Mouse (Mus musculus) cortical plate, adult 2 months (tissue): ENCODE results near the gene Pycr1.

Experiments
- CTCF ChIP-seq: fragments of 200-500 bp; IDR thresholded peaks from 2 replicates; pipeline ENCODE4 v1.5.1; 2011; ENCODE audit warnings: mild to moderate bottlenecking, control low read depth, low read length; ENCODE audit not compliant: insufficient read depth; ENCODE audit errors: extremely low read depth
- POLR2A ChIP-seq: fragments of 200-500 bp; IDR thresholded peaks from 2 replicates; pipeline ENCODE4 v1.6.1; 2011; ENCODE audit warnings: mild to moderate bottlenecking, low read length, control low read depth; ENCODE audit not compliant: insufficient read depth; ENCODE audit errors: extremely low read depth

DNA sequence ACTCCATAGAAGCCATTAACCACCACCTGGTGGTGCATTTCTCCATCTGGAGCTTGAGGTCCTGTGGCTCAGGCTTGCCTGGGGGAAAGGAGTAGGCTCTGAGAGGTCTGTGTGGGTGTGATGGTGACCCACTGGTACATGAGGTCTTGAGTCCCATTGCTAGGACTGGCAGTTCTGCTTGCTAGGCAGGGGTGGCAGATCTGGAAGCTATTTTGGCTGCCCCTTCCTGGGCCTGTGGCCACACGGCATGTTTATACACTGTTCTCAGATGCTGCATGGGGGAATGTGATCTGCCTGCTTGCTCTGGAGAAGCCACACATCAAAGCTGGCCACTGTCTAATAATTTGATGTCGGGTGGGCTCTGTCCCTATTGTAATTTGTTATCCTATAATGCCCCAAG, 40.5 kb upstream of the Pycr1 start:
- no peak for TF ChIP-seq CTCF
- no peak for TF ChIP-seq POLR2A
